Mouse (Mus musculus) left cerebral cortex, postnatal 14 days (tissue): ENCODE data around the gene Anxa6. TPM values are rescaled to one million over a fixed set of nuclear protein-coding genes. Genes with fewer than 3 reads are reported as not detected.
A peak's percentile ranks its signal among the peaks of the same experiment; 100 is the strongest.

Experiments
- DNase-seq, 2 experiments: peaks; one replicate each; pipeline ENCODE4 v3.0.0; 2021 to 2022; ENCODE audit warnings: low spot score in 2 of 2, mixed read lengths in 1 of 2
- intact Hi-C: fragments of 180-260 bp; cut with DNase I; formaldehyde crosslinking; loops from one replicate; pipeline ENCODE4 v1.15.1; 2025
- total RNA-seq, 2 experiments: library from RNA; stranded (reverse); gene quantifications; 2 replicates each; pipeline ENCODE4 v1.2.3; 2021

The Anxa6 gene
- total RNA-seq, 2 experiments from 2014 or later, result 84.5 to 90.8 TPM

GRCm38 (mm10) chr11:54949717-54950116 lies 83.5 kb downstream of the Anxa6 start:
- intact Hi-C loops, result no loop called here
- no peak for DNase-seq

GRCm38 (mm10) chr11:54944702-54945101 lies 88.5 kb downstream of the Anxa6 start:
- intact Hi-C loops, result no loop called here

GRCm38 (mm10) chr11:54940056-54940455 lies 93.2 kb downstream of the Anxa6 start:
- DNase-seq, result no peak
- intact Hi-C loops, result no loop called here

More at GRCm38 (mm10) chr11:54944702-54945101, 88.5 kb downstream of the Anxa6 start:
- DNase-seq, result no peak

- intact Hi-C loops, result no loop called here
These were observed 93.7 kb downstream of the Anxa6 start for GRCm38 (mm10) chr11:54939501-54939900.

GRCm38 (mm10) chr11:54936771-54937140 lies 96.5 kb downstream of the Anxa6 start:
- DNase-seq, result no peak
- intact Hi-C loops, result no loop called here

More at GRCm38 (mm10) chr11:54939501-54939900, 93.7 kb downstream of the Anxa6 start:
- DNase-seq, result no peak

GRCm38 (mm10) chr11:54936035-54936770 lies 97.0 kb downstream of the Anxa6 start:
- intact Hi-C loops, result no loop called here

GRCm38 (mm10) chr11:54934198-54934597 lies 99.0 kb downstream of the Anxa6 start:
- DNase-seq, result no peak
- intact Hi-C loops, result no loop called here

More at GRCm38 (mm10) chr11:54936035-54936770, 97.0 kb downstream of the Anxa6 start:
- no peak for DNase-seq

GRCm38 (mm10) chr11:54932540-54932939 lies 100.7 kb downstream of the Anxa6 start:
- DNase-seq, result no peak
- intact Hi-C loops, result no loop called here

GRCm38 (mm10) chr11:54931405-54932093 lies 101.7 kb downstream of the Anxa6 start:
- intact Hi-C loops, result loop anchor here (2.0 kb wide), 1 partner anchor 53 kb away; no protein-coding TSS in a partner anchor
- peak; percentile 52 to 65 for DNase-seq

GRCm38 (mm10) chr11:54930318-54930979 lies 102.8 kb downstream of the Anxa6 start:
- intact Hi-C loops, result loop anchor here (2.0 kb wide), 1 partner anchor 54 kb away; no protein-coding TSS in a partner anchor
- peak; percentile 65 to 71 for DNase-seq

GRCm38 (mm10) chr11:54929744-54930143 lies 103.5 kb downstream of the Anxa6 start:
- intact Hi-C loops, result loop anchor here (2.0 kb wide), 1 partner anchor 55 kb away; no protein-coding TSS in a partner anchor
- no peak for DNase-seq

- intact Hi-C loops, result no loop called here
- no peak for DNase-seq
These were observed 104.0 kb downstream of the Anxa6 start for GRCm38 (mm10) chr11:54929290-54929689.

Other genes starting within 250 kb of the Anxa6 start
- 100 to 1,000 TPM; 175 to 185 TPM for gene Cdc42se2, start 245.8 kb downstream of the Anxa6 start, total RNA-seq
- 10 to 100 TPM; 19.5 to 25.9 TPM for gene Lyrm7, start 172.5 kb downstream of the Anxa6 start, total RNA-seq
- 100 to 1,000 TPM; 276 TPM for gene Hint1, start 167.1 kb downstream of the Anxa6 start, total RNA-seq
- gene Gpx3, start 131.0 kb downstream of the Anxa6 start, total RNA-seq, result 10 to 100 TPM in 1 of 2 experiments, 1 to 10 TPM in 1; 8.3 to 10.7 TPM
- 10 to 100 TPM; 32.4 to 35.0 TPM for gene Tnip1, start 70.5 kb downstream of the Anxa6 start, total RNA-seq
- under 1 TPM; 0.27 to 0.55 TPM for gene Ccdc69, start 44.7 kb upstream of the Anxa6 start, total RNA-seq
- gene Gm2a, start 64.7 kb upstream of the Anxa6 start, total RNA-seq, result 10 to 100 TPM; 48.6 to 49.2 TPM
- gene Slc36a3, start 118.3 kb upstream of the Anxa6 start, total RNA-seq, result not detected
- under 1 TPM; 0.26 to 0.42 TPM for gene Slc36a2, start 151.6 kb upstream of the Anxa6 start, total RNA-seq
- gene Slc36a1, start 170.9 kb upstream of the Anxa6 start, total RNA-seq, result 10 to 100 TPM; 71.8 to 77.3 TPM